Mouse (Mus musculus) midbrain, embryonic 12.5 days (tissue): ENCODE measurements around the gene Cnnm2. TPM values are rescaled to one million over a fixed set of nuclear protein-coding genes. Genes with fewer than 3 reads are reported as not detected.
"Not testable (repeated sequence)": the region's sequence is repeated elsewhere in the genome, so short reads cannot be mapped to it uniquely, and the experiment has no call there.

Experiments used
- ATAC-seq: fragments of 200-750 bp; cut with Nextera tagmentation; 2 replicates; pipeline ENCODE4 v1.8.0; 2017; ENCODE audit warnings: low read depth, moderate TSS enrichment, moderate library complexity; ENCODE audit not compliant: low FRiP score
- H3K27ac ChIP-seq: fragments of 300-500 bp; sonication (generic); replicated peaks from 2 replicates; pipeline ENCODE4 v1.5.1; 2016; ENCODE audit warnings: mild to moderate bottlenecking
- H3K27me3 ChIP-seq: fragments of 300-500 bp; sonication (generic); 2 replicates; pipeline ENCODE4 v1.6.1; 2016; ENCODE audit warnings: mild to moderate bottlenecking
- H3K36me3 ChIP-seq: fragments of 300-500 bp; sonication (generic); 2 replicates; pipeline ENCODE4 v1.6.1; 2016
- H3K4me1 ChIP-seq: fragments of 300-500 bp; sonication (generic); 2 replicates; pipeline ENCODE4 v1.6.1; 2016
- H3K4me2 ChIP-seq: fragments of 300-500 bp; sonication (generic); replicated peaks from 2 replicates; pipeline ENCODE4 v1.6.1; 2016; ENCODE audit warnings: mild to moderate bottlenecking, moderate library complexity
- H3K4me3 ChIP-seq: fragments of 300-500 bp; sonication (generic); 2 replicates; pipeline ENCODE4 v1.5.1; 2016; ENCODE audit warnings: mild to moderate bottlenecking
- H3K9ac ChIP-seq: fragments of 300-500 bp; sonication (generic); replicated peaks from 2 replicates; pipeline ENCODE4 v1.6.1; 2016; ENCODE audit warnings: mild to moderate bottlenecking, moderate library complexity
- H3K9me3 ChIP-seq: fragments of 300-500 bp; sonication (generic); 2 replicates; pipeline ENCODE4 v1.6.1; 2016; ENCODE audit warnings: mild to moderate bottlenecking
- WGBS: fragments of 180-500 bp; shearing (Covaris S2); methylation state at CpG from one replicate; pipeline ENCODE4 v1.1.7; 2016; 5-methylcytosine and 5-hydroxymethylcytosine counted together
- polyA plus RNA-seq: library from polyadenylated mRNA; unstranded; fragments of >200 nt; fragmentation: Nextera tagmentation; extraction: Ambion mirVana; gene quantifications from 2 replicates; pipeline ENCODE4 v1.2.1, GENCODE M21; 2016

Gene Cnnm2
- polyA plus RNA-seq, 1 experiment from 2014 or later, result 7.2 TPM

DNA sequence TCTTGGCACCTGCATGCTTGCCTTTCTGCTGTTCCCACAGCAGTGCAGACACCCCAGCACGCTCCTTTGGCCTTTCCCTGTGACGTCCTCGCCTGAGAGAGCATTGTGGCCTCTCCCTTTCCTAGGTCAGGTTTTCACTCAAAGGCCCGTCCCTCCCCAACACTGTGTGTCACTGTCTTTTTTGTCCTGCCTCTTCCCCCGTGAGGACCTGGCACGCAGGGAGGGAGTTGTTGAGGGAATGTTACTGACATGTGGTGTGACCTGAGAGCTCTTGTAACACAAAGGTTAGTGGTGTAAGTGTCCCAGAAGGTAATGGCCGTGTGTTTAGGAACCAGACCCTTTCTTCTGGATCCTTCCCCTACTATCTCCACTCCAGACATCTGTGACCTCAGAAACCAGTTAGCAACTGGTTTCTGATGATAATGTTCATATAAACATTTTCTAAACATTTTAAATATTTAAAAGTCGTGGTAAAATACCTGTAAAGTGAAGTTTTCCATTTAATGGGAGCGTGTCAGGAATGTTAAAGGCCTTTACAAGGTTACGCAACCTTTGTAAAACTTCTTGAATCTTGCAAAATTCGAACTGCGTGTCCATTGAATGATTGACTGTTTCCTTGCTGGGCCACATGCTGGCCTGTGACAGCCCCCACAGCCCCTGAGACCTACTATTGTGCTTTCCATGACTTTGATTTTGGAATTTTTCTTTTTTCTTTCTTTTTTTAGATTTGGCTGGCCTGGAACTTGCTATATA, 16.7 kb downstream of the Cnnm2 start:
- H3K4me2 ChIP-seq, result no peak overlapping the region
- no peak for ATAC-seq
- H3K27me3 ChIP-seq, result no peaks in the 10 kb centered on the region
- H3K4me1 ChIP-seq, result no peaks in the 10 kb centered on the region
- WGBS, result 76% methylated on average over 12 of the region's 12 CpGs
- H3K27ac ChIP-seq, result no peak overlapping the region
- H3K36me3 ChIP-seq, result no peaks in the 10 kb centered on the region
- H3K9me3 ChIP-seq, result no peaks in the 10 kb centered on the region
- H3K9ac ChIP-seq, result no peak overlapping the region
- H3K4me3 ChIP-seq, result no peak overlapping the region

- not testable (repeated sequence) for H3K27me3 ChIP-seq, H3K27ac ChIP-seq, H3K36me3 ChIP-seq, H3K4me1 ChIP-seq, H3K9me3 ChIP-seq, H3K4me2 ChIP-seq, H3K9ac ChIP-seq, H3K4me3 ChIP-seq, ATAC-seq
- WGBS, result 95% methylated on average over 1 of the region's 1 CpGs
Measured at GRCm38 (mm10) chr19:46779130-46779529, 17.7 kb downstream of the Cnnm2 start.

DNA sequence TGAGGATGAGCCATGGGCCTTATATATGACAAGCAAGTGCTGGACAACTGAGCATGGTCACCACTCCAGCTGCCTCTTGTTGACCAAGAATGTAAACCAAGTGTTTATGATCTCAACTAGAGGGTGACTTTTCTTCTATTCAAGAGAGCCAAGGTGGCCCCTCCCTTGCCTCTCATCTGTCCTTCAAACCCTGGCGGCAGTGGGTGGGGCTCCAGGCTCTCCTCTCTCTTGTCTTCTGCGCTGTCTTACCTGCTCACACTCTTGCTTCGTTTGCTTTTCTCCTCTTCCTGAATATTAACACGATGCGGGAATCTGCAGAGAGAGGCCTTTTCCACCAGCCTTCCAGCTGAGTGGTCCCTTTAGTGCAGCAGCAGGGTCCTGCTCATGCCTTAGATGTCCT, 22.6 kb downstream of the Cnnm2 start:
- Histone ChIP-seq H3K36me3 (no peaks in the 10 kb centered on the region), H3K27ac (no peak overlapping the region), H3K9ac (no peak overlapping the region), H3K4me3 (no peak overlapping the region), H3K27me3 (no peaks in the 10 kb centered on the region), H3K4me2 (no peak overlapping the region), H3K9me3 (no peaks in the 10 kb centered on the region), H3K4me1 (no peaks in the 10 kb centered on the region)
- no peak for ATAC-seq
- 79% methylated on average over 5 of the region's 5 CpGs for WGBS

DNA sequence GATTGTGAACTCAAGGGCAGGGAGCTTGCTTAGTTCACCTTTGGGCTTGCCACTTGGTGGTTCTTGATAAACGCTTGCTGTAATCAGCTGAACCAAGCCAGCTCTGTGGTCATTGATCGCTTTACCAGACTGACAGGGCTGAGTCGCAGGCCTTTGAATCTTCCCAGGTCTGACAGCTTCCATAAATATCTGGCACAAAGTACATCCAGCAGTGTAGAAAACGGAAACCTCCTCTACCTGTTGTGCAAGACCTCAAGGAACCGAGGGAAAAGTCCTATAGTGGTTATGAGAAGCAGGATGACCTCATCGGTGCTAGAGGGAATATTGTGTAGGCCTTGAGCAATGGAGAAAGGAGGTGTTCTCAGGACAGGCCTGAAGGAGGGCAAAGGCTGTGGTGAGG, 23.1 kb downstream of the Cnnm2 start:
- Histone ChIP-seq H3K4me2 (no peak overlapping the region), H3K27me3 (no peaks in the 10 kb centered on the region), H3K27ac (no peak overlapping the region), H3K9me3 (no peaks in the 10 kb centered on the region), H3K36me3 (no peaks in the 10 kb centered on the region), H3K9ac (no peak overlapping the region), H3K4me1 (no peaks in the 10 kb centered on the region), H3K4me3 (no peak overlapping the region)
- WGBS, result 90% methylated on average over 6 of the region's 6 CpGs
- ATAC-seq, result no peak

GRCm38 (mm10) chr19:46785633-46786032, 24.2 kb downstream of the Cnnm2 start:
- Histone ChIP-seq H3K9ac (no peak overlapping the region), H3K36me3 (no peaks in the 10 kb centered on the region), H3K27me3 (no peaks in the 10 kb centered on the region), H3K4me1 (no peaks in the 10 kb centered on the region), H3K27ac (no peak overlapping the region), H3K4me3 (no peak overlapping the region), H3K9me3 (no peaks in the 10 kb centered on the region), H3K4me2 (no peak overlapping the region)
- 87% methylated on average over 4 of the region's 4 CpGs for WGBS
- no peak for ATAC-seq

- ATAC-seq, result no peak
- Histone ChIP-seq H3K4me3 (no peak overlapping the region), H3K9me3 (no peaks in the 10 kb centered on the region), H3K4me1 (peaks cover 5% of the 10 kb centered on the region; the same call in 1 of the 2 replicates), H3K4me2 (no peak overlapping the region), H3K36me3 (no peaks in the 10 kb centered on the region), H3K27me3 (no peaks in the 10 kb centered on the region), H3K27ac (no peak overlapping the region), H3K9ac (no peak overlapping the region)
- 95% methylated on average over 1 of the region's 1 CpGs for WGBS
Measured at GRCm38 (mm10) chr19:46789782-46790181, 28.4 kb downstream of the Cnnm2 start.

DNA sequence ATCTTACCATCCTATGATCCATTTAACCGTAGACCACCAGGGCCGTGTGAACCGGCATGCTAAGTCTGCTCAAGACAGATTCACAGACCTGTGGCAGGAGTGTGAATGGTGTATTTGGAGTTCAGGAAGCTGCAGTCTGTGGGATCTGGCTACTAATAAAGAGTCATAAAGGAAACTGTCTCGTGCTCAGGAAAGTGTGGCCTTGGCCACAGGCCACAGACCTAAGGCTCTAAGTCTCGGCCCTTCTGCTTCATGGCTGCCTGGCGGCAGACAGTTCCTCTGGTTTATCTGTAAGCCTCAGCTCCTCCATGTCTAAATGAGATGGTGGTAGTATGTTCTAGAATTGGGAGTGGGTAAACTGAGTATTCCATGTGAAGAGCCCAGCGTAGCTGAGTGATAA, 30.0 kb downstream of the Cnnm2 start:
- Histone ChIP-seq H3K9ac (no peak overlapping the region), H3K9me3 (no peaks in the 10 kb centered on the region), H3K36me3 (no peaks in the 10 kb centered on the region), H3K27ac (no peak overlapping the region), H3K4me2 (no peak overlapping the region), H3K27me3 (no peaks in the 10 kb centered on the region), H3K4me3 (no peak overlapping the region), H3K4me1 (peaks cover 5% of the 10 kb centered on the region; the same call in 1 of the 2 replicates)
- no peak for ATAC-seq
- 94% methylated on average over 7 of the region's 7 CpGs for WGBS

DNA sequence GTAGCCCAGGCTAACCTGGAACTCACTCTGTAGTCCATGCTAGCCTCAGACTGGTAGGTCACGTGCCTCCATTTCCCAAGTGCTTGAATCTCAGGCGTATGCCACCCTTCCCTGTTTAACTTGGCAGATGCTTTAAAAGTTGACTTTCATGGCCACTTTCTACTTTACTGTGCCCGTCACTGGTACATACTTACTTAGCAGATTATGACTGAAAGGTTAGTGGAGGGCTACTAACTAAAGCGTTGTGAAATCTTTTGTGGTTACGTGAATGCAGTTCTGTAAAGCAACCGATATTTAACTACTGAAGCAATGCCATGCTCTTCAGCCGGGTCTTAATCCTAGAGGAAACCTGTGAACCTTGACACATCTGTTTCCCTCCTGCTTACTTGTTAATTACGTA, 30.5 kb downstream of the Cnnm2 start:
- Histone ChIP-seq H3K4me3 (no peak overlapping the region), H3K9ac (no peak overlapping the region), H3K4me2 (no peak overlapping the region), H3K4me1 (peaks cover 5% of the 10 kb centered on the region; the same call in 1 of the 2 replicates), H3K27me3 (no peaks in the 10 kb centered on the region), H3K27ac (no peak overlapping the region), H3K9me3 (no peaks in the 10 kb centered on the region), H3K36me3 (no peaks in the 10 kb centered on the region)
- 68% methylated on average over 8 of the region's 8 CpGs for WGBS
- no peak for ATAC-seq

GRCm38 (mm10) chr19:46792480-46792879, 31.1 kb downstream of the Cnnm2 start:
- 83% methylated on average over 3 of the region's 3 CpGs for WGBS
- H3K4me1 ChIP-seq, result peaks cover 5% of the 10 kb centered on the region; the same call in 1 of the 2 replicates
- H3K27ac ChIP-seq, result no peak overlapping the region
- no peak overlapping the region for H3K4me2 ChIP-seq
- H3K4me3 ChIP-seq, result no peak overlapping the region
- no peaks in the 10 kb centered on the region for H3K9me3 ChIP-seq
- ATAC-seq, result no peak
- H3K9ac ChIP-seq, result no peak overlapping the region
- no peaks in the 10 kb centered on the region for H3K36me3 ChIP-seq
- H3K27me3 ChIP-seq, result no peaks in the 10 kb centered on the region

DNA sequence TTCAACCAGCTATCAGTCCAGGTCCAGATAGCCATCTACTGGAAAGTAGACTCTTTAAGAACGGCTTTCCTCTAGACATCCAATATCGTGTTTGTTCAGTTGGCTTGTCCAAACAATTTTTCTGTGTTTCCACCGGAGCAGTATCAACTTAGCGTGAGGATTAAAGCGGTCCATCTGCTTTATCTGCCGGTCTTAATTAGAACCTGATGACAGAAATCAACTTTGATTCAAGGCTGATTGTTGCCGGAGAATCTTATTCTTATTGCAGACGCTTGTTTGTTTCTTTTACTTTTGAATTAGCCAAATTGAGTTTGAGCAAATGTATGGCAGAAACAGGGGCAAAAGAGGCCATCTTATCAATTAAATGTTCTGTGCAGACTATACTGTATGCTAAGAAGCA, 32.8 kb downstream of the Cnnm2 start:
- no peaks in the 10 kb centered on the region for H3K9me3 ChIP-seq
- no peak overlapping the region for H3K4me3 ChIP-seq
- no peak for ATAC-seq
- no peak overlapping the region for H3K9ac ChIP-seq
- H3K27ac ChIP-seq, result no peak overlapping the region
- no peaks in the 10 kb centered on the region for H3K36me3 ChIP-seq
- no peaks in the 10 kb centered on the region for H3K27me3 ChIP-seq
- H3K4me2 ChIP-seq, result no peak overlapping the region
- WGBS, result 74% methylated on average over 8 of the region's 8 CpGs
- H3K4me1 ChIP-seq, result peaks cover 5% of the 10 kb centered on the region; the same call in 1 of the 2 replicates

DNA sequence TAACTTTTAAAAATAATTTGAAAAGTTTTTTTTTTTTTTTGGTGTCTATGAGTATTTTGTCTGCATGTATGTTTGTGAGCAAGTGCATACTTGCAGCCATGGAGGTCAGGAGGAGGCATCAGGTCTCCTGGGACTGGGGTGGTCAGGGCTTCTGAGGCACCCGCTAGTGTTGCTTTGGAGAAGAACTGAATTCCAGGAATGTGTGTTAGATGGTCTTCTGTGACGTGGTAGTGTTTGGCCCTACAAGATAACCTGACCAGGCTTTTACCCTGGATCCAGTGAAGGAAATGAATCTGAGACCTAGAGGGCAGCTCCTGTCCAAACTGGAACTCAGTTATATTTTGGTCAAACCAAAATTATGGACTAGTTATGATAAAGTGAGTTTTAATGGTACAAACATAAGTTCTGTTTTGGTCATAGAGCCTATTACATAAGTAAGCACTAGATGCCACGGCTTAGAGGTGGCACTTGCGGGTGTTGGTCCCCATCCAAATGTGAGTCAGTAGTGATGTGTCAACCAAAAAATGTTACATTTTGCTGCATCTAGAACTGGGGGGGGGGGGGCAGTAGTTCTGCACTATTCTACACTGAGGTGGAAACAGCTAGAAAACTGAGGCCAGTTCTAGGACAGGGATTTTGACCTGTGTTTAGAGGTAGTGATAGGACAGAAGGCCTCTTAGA, 38.6 kb downstream of the Cnnm2 start:
- H3K4me3 ChIP-seq, result no peak overlapping the region
- 90% methylated on average over 4 of the region's 4 CpGs for WGBS
- ATAC-seq, result no peak

DNA sequence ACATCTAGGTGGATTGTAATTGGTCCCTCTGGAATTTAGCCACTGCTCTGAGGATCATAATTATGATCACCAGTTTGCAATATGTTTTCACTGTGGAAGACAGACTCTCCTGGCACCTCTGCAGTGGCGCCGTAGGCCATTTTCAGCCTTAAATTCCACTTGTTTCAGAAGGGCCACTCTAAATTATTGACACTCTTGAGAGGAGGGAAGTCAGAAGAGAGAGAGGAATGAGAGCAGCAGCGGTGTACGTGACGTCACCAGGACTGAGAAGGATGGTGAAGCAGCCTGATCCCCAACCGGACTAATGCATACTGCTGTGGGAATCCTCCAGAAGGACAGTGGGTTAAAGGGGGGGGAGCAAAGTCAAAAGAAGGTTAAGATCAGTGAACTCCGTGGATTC, 40.1 kb downstream of the Cnnm2 start:
- no peak overlapping the region for H3K27ac ChIP-seq
- no peak for ATAC-seq
- whole genome bisulfite sequencing, result 91% methylated on average over 7 of the region's 7 CpGs
- no peaks in the 10 kb centered on the region for H3K36me3 ChIP-seq
- H3K4me3 ChIP-seq, result no peak overlapping the region
- H3K9ac ChIP-seq, result no peak overlapping the region
- H3K4me1 ChIP-seq, result no peaks in the 10 kb centered on the region
- no peaks in the 10 kb centered on the region for H3K9me3 ChIP-seq
- H3K27me3 ChIP-seq, result no peaks in the 10 kb centered on the region
- no peak overlapping the region for H3K4me2 ChIP-seq

More for the DNA sequence above, 38.6 kb downstream of the Cnnm2 start:
- Histone ChIP-seq H3K36me3 (no peaks in the 10 kb centered on the region), H3K4me1 (no peaks in the 10 kb centered on the region), H3K27me3 (no peaks in the 10 kb centered on the region), H3K9ac (no peak overlapping the region), H3K27ac (no peak overlapping the region), H3K4me2 (no peak overlapping the region), H3K9me3 (no peaks in the 10 kb centered on the region)
